Mouse (Mus musculus) megakaryocyte, embryonic 14.5 days (primary cell): ENCODE data around the gene Olfr104-ps.

ENCODE experiments used
- FLI1 ChIP-seq: IDR thresholded peaks from 2 replicates; pipeline ENCODE4 v1.6.1; 2012; ENCODE audit warnings: low read length, inconsistent platforms, mixed read lengths
- GATA1 ChIP-seq: IDR thresholded peaks from 3 replicates; pipeline ENCODE4 v1.6.1; 2012; ENCODE audit warnings: mixed read lengths, low read length, inconsistent platforms, borderline replicate concordance

DNA sequence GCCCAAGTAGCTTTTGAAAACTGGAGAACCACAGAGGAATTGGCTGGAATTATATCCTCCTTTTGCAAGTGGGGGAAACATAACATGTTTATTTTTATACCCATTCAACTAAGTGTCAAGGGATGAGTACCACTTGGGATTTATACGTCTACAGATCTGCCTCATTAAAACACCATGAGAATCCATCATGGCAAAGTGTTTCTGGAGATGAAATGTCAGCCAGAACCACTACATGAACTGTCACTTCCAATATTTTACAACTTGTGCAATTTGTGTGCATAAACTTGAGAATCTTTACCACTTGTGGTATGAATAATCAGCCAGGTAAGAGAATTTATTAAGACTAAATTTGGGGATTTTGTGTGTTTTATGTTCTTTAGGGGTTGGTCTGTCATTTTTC is 30.7 kb downstream of the Olfr104-ps start, which contains the start of gene Olfr106-ps:
- TF ChIP-seq GATA1 (no peak), FLI1 (no peak)
